Mouse (Mus musculus): ENCODE measurements at regions not wholly inside any gene's neighbourhood (a gene's known extent, or its start where the extent isn't known, plus 50 kb on each side); places are given as distances from the start of the nearest gene placed in this dataset.

GRCm38 (mm10) chr9:41912482-41912881 lies 211.6 kb downstream of the Sorl1 start:
- TF ChIP-seq CTCF (IDR thresholded peaks at IDR 0.05; ENCODE audit: control insufficient read depth, insufficient read depth, low read length) (no peak), POLR2A (IDR thresholded peaks at IDR 0.05; ENCODE audit: borderline replicate concordance, control insufficient read depth, low read depth, low read length) (no peak)
